Mouse (Mus musculus): ENCODE data around the gene St13. TPM values are rescaled to one million over a fixed set of nuclear protein-coding genes. Genes with fewer than 3 reads are reported as not detected.
"Not testable (repeated sequence)": the region's sequence is repeated elsewhere in the genome, so short reads cannot be mapped to it uniquely, and the experiment has no call there.

Gene St13
- polyA plus RNA-seq, 1 experiment from 2014 or later, result 154 TPM

DNA sequence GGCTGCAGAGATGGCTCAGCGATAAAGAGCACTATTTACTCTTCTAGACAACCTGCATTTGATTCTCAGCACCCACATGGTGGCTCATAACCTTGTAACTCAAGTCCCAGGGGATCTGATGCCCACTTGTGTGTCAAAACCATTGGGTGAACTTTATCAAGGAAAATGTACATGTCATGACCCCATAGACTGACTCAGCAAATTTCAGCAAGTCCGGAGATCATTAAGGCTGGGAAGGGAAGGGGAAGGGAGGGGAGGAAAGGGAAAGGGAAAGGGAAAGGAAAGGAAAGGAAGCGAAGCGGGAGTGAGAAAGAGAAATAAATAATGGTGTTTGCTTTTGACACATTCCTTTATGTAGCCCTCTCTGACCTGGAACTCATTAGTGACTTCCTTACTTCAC lies 18.2 kb upstream of the St13 start:
- H3K27ac ChIP-seq (ENCODE audit: low read length), result no peak overlapping the region
- WGBS, result 74% methylated on average over 4 of the region's 4 CpGs
- H3K4me2 ChIP-seq (ENCODE audit: low read depth, low read length), result no peak overlapping the region
- no peaks in the 10 kb centered on the region for H3K9me3 ChIP-seq (ENCODE audit: control insufficient read depth, low read length)
- H3K36me3 ChIP-seq (ENCODE audit: control insufficient read depth, insufficient read depth, low read length), result no peaks in the 10 kb centered on the region
- no peak for ATAC-seq (ENCODE audit: low read depth)
- no peak overlapping the region for H3K9ac ChIP-seq (ENCODE audit: low read length)
- no peaks in the 10 kb centered on the region for H3K27me3 ChIP-seq (ENCODE audit: control insufficient read depth, insufficient read depth, low read depth, low read length)
- H3K4me3 ChIP-seq (ENCODE audit: low read length), result no peak overlapping the region
- H3K4me1 ChIP-seq (replicated peaks; ENCODE audit: control insufficient read depth, insufficient read depth, low read length), result peaks cover 5% of the 10 kb centered on the region

GRCm38 (mm10) chr15:81416763-81417310 lies 17.0 kb upstream of the St13 start:
- 2% methylated on average over 22 of the region's 22 CpGs for WGBS
- H3K9ac ChIP-seq (ENCODE audit: low read length), result peak overlapping the region; percentile 6

DNA sequence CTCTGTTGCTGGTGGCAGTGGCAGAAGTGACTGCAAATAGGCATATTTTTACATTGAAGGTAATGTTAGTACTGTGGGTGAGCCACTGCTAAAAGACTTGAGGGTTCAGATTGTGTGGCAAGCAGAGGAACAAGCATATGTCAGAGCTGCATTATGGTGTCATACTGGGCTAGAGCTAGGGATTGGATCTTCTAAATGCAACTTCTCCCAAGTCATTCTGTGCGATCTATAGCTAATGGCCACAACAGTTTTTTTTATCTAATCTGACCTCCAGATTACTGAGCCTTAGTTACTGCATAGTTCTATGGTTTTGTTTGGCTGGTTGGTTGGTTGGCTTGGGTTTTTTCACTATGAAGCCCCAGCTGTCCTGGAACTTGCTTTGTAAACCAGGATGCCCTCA lies 8.3 kb upstream of the St13 start, which contains the start of gene Dnajb7:
Gene Dnajb7, minus strand, starts transcription at position 101 of the 400 bp plus-strand sequence.
- no peak for ATAC-seq (ENCODE audit: low read depth)
- no peak within 1 kb of the TSS for H3K27ac ChIP-seq (ENCODE audit: low read length)
- no peak within 1 kb of the TSS for H3K9ac ChIP-seq (ENCODE audit: low read length)
- H3K4me1 ChIP-seq (replicated peaks; ENCODE audit: control insufficient read depth, insufficient read depth, low read length), result no peaks in the 10 kb centered on the region
- no peak within 1 kb of the TSS for H3K4me3 ChIP-seq (ENCODE audit: low read length)
- no peaks in the 10 kb centered on the region for H3K27me3 ChIP-seq (ENCODE audit: control insufficient read depth, insufficient read depth, low read depth, low read length)
- H3K4me2 ChIP-seq (ENCODE audit: low read depth, low read length), result no peak within 1 kb of the TSS
- WGBS, result 96% methylated on average over 1 of the region's 1 CpGs
- H3K36me3 ChIP-seq (ENCODE audit: control insufficient read depth, insufficient read depth, low read length), result no peaks in the 10 kb centered on the region
- no peaks in the 10 kb centered on the region for H3K9me3 ChIP-seq (ENCODE audit: control insufficient read depth, low read length)

More at GRCm38 (mm10) chr15:81416763-81417310, 17.0 kb upstream of the St13 start:
- H3K4me1 ChIP-seq (replicated peaks; ENCODE audit: control insufficient read depth, insufficient read depth, low read length); H3K36me3 ChIP-seq (ENCODE audit: control insufficient read depth, insufficient read depth, low read length); H3K27ac ChIP-seq (ENCODE audit: low read length); H3K9me3 ChIP-seq (ENCODE audit: control insufficient read depth, low read length); H3K27me3 ChIP-seq (ENCODE audit: control insufficient read depth, insufficient read depth, low read depth, low read length): not testable (repeated sequence)
- H3K4me2 ChIP-seq (ENCODE audit: low read depth, low read length), result peak overlapping the region; percentile 55
- ATAC-seq (ENCODE audit: low read depth), result peak; percentile 93
- peak overlapping the region; percentile 33 for H3K4me3 ChIP-seq (ENCODE audit: low read length)

DNA sequence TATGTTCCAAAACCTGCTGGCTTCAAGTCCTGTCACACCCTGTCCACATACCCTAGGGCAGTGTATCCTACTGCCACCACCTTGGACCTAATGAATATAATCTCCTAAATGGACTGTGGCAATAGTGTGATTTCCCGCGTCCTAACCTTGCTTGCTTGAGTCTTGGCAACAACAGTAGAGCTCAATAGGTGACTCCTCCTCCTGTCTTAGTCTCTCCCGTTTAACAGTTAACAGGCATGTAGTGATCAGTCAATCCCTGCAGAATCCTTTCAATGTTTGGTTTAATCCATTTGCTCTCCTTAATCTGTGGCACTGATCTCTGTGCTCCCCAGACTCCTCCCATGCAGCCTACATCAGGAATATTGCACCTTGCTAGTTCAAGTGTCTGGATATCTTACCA lies 5.1 kb upstream of the St13 start:
- Histone ChIP-seq H3K4me1 (replicated peaks; ENCODE audit: control insufficient read depth, insufficient read depth, low read length) (peaks cover 6% of the 10 kb centered on the region; the same call in 1 of the 2 replicates), H3K9ac (ENCODE audit: low read length) (no peak overlapping the region), H3K36me3 (ENCODE audit: control insufficient read depth, insufficient read depth, low read length) (no peaks in the 10 kb centered on the region), H3K4me2 (ENCODE audit: low read depth, low read length) (no peak overlapping the region), H3K27me3 (ENCODE audit: control insufficient read depth, insufficient read depth, low read depth, low read length) (no peaks in the 10 kb centered on the region), H3K9me3 (ENCODE audit: control insufficient read depth, low read length) (no peaks in the 10 kb centered on the region), H3K4me3 (ENCODE audit: low read length) (no peak overlapping the region), H3K27ac (ENCODE audit: low read length) (no peak overlapping the region)
- no peak for ATAC-seq (ENCODE audit: low read depth)
- WGBS, result 86% methylated on average over 3 of the region's 3 CpGs

GRCm38 (mm10) chr15:81399297-81399637 lies 610 bp downstream of the St13 start:
- peaks cover 17% of the 10 kb centered on the region for H3K4me1 ChIP-seq (replicated peaks; ENCODE audit: control insufficient read depth, insufficient read depth, low read length)
- H3K36me3 ChIP-seq (ENCODE audit: control insufficient read depth, insufficient read depth, low read length), result no peaks in the 10 kb centered on the region
- 0% methylated on average over 21 of the region's 21 CpGs for WGBS
- H3K9ac ChIP-seq (ENCODE audit: low read length), result peak overlapping the region; percentile 76
- H3K27me3 ChIP-seq (ENCODE audit: control insufficient read depth, insufficient read depth, low read depth, low read length), result no peaks in the 10 kb centered on the region
- peak overlapping the region; percentile 75 for H3K4me2 ChIP-seq (ENCODE audit: low read depth, low read length)
- H3K4me3 ChIP-seq (ENCODE audit: low read length), result peak overlapping the region; percentile 62
- H3K9me3 ChIP-seq (ENCODE audit: control insufficient read depth, low read length), result no peaks in the 10 kb centered on the region
- peak; percentile 63; the same call in 1 of the 2 replicates for ATAC-seq (ENCODE audit: low read depth)
- H3K27ac ChIP-seq (ENCODE audit: low read length), result peak overlapping the region; percentile 95

DNA sequence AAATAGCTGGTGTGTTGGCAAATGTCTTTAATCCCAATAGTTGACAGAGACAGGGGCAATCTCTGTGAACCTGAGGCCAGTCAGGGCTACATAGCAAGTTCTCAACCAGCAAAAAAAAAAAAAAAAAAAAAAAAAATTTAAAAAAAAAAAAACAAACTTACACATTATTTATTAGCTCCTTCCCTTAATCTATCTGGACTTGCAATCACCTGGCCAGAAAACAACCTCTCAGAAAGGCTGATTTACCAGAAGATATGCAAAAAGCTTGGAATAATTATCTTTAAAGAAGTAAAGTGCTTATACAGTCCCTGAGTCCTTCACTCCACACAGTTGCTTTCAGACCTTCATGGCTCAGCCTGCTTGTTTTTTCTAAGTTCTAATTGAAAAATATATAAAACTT lies 1.7 kb downstream of the St13 start:
- Histone ChIP-seq H3K4me3 (ENCODE audit: low read length) (peak overlapping the region; percentile 62), H3K36me3 (ENCODE audit: control insufficient read depth, insufficient read depth, low read length) (no peaks in the 10 kb centered on the region), H3K9me3 (ENCODE audit: control insufficient read depth, low read length) (no peaks in the 10 kb centered on the region), H3K27ac (ENCODE audit: low read length) (peak overlapping the region; percentile 40; the same call in 1 of the 2 replicates), H3K4me2 (ENCODE audit: low read depth, low read length) (peak overlapping the region; percentile 75), H3K4me1 (replicated peaks; ENCODE audit: control insufficient read depth, insufficient read depth, low read length) (peaks cover 17% of the 10 kb centered on the region), H3K9ac (ENCODE audit: low read length) (peak overlapping the region; percentile 76), H3K27me3 (ENCODE audit: control insufficient read depth, insufficient read depth, low read depth, low read length) (no peaks in the 10 kb centered on the region)
- ATAC-seq (ENCODE audit: low read depth), result no peak

GRCm38 (mm10) chr15:81394211-81394915 lies 5.5 kb downstream of the St13 start:
- Histone ChIP-seq H3K4me2 (ENCODE audit: low read depth, low read length) (no peak overlapping the region), H3K9ac (ENCODE audit: low read length) (no peak overlapping the region), H3K9me3 (ENCODE audit: control insufficient read depth, low read length) (no peaks in the 10 kb centered on the region), H3K27ac (ENCODE audit: low read length) (no peak overlapping the region), H3K36me3 (ENCODE audit: control insufficient read depth, insufficient read depth, low read length) (peaks cover 16% of the 10 kb centered on the region), H3K4me1 (replicated peaks; ENCODE audit: control insufficient read depth, insufficient read depth, low read length) (peaks cover 11% of the 10 kb centered on the region), H3K27me3 (ENCODE audit: control insufficient read depth, insufficient read depth, low read depth, low read length) (no peaks in the 10 kb centered on the region), H3K4me3 (ENCODE audit: low read length) (no peak overlapping the region)
- no peak for ATAC-seq (ENCODE audit: low read depth)
- WGBS, result 69% methylated on average over 8 of the region's 8 CpGs

- no peaks in the 10 kb centered on the region for H3K9me3 ChIP-seq (ENCODE audit: control insufficient read depth, low read length)
- ATAC-seq (ENCODE audit: low read depth), result no peak
- no peak overlapping the region for H3K4me2 ChIP-seq (ENCODE audit: low read depth, low read length)
- peaks cover 5% of the 10 kb centered on the region for H3K4me1 ChIP-seq (replicated peaks; ENCODE audit: control insufficient read depth, insufficient read depth, low read length)
- H3K4me3 ChIP-seq (ENCODE audit: low read length), result no peak overlapping the region
- H3K27me3 ChIP-seq (ENCODE audit: control insufficient read depth, insufficient read depth, low read depth, low read length), result no peaks in the 10 kb centered on the region
- no peak overlapping the region for H3K9ac ChIP-seq (ENCODE audit: low read length)
- no peak overlapping the region for H3K27ac ChIP-seq (ENCODE audit: low read length)
- peaks cover 18% of the 10 kb centered on the region for H3K36me3 ChIP-seq (ENCODE audit: control insufficient read depth, insufficient read depth, low read length)
Observed at GRCm38 (mm10) chr15:81392997-81393396, 6.9 kb downstream of the St13 start.

- H3K36me3 ChIP-seq (ENCODE audit: control insufficient read depth, insufficient read depth, low read length), result peaks cover 56% of the 10 kb centered on the region
- WGBS, result 95% methylated on average over 5 of the region's 5 CpGs
- no peak overlapping the region for H3K27ac ChIP-seq (ENCODE audit: low read length)
- H3K4me2 ChIP-seq (ENCODE audit: low read depth, low read length), result no peak overlapping the region
- H3K27me3 ChIP-seq (ENCODE audit: control insufficient read depth, insufficient read depth, low read depth, low read length), result no peaks in the 10 kb centered on the region
- H3K4me1 ChIP-seq (replicated peaks; ENCODE audit: control insufficient read depth, insufficient read depth, low read length), result no peaks in the 10 kb centered on the region
- H3K9me3 ChIP-seq (ENCODE audit: control insufficient read depth, low read length), result no peaks in the 10 kb centered on the region
- no peak overlapping the region for H3K4me3 ChIP-seq (ENCODE audit: low read length)
- no peak for ATAC-seq (ENCODE audit: low read depth)
- H3K9ac ChIP-seq (ENCODE audit: low read length), result no peak overlapping the region
Observed at GRCm38 (mm10) chr15:81386327-81386726, 13.6 kb downstream of the St13 start.
